Mouse (Mus musculus) limb, embryonic 11.5 days (tissue): ENCODE measurements around the gene Usp50. TPM values are rescaled to one million over a fixed set of nuclear protein-coding genes. Genes with fewer than 3 reads are reported as not detected.

Experiments
- ATAC-seq: fragments of 200-750 bp; cut with Nextera tagmentation; 2 replicates; pipeline ENCODE4 v1.8.0; 2017; ENCODE audit warnings: low read depth; ENCODE audit not compliant: insufficient number of reproducible peaks, low FRiP score, low TSS enrichment
- DNase-seq: peaks from one replicate; pipeline ENCODE4 v3.0.0-alpha.2; 2015; ENCODE audit warnings: low spot score
- H3K27ac ChIP-seq: fragments of 300-500 bp; sonication (generic); replicated peaks from 2 replicates; pipeline ENCODE4 v1.5.1; 2014; ENCODE audit warnings: low read depth, mild to moderate bottlenecking, low read length
- H3K27me3 ChIP-seq: fragments of 300-500 bp; sonication (generic); 2 replicates; pipeline ENCODE4 v1.6.1; 2014; ENCODE audit warnings: mild to moderate bottlenecking, low read length, mixed read lengths; ENCODE audit not compliant: control insufficient read depth, insufficient read depth
- H3K36me3 ChIP-seq: fragments of 300-500 bp; sonication (generic); 2 replicates; pipeline ENCODE4 v1.6.1; 2014; ENCODE audit warnings: mild to moderate bottlenecking, low read length, moderate library complexity, mixed read lengths; ENCODE audit not compliant: control insufficient read depth, insufficient read depth
- H3K4me1 ChIP-seq: fragments of 300-500 bp; sonication (generic); 2 replicates; pipeline ENCODE4 v1.6.1; 2014; ENCODE audit warnings: low read length, mixed read lengths; ENCODE audit not compliant: control insufficient read depth, insufficient read depth
- H3K4me2 ChIP-seq: fragments of 300-500 bp; sonication (generic); 2 replicates; pipeline ENCODE4 v1.6.1; 2014; ENCODE audit warnings: low read depth, mild to moderate bottlenecking, moderate library complexity; ENCODE audit not compliant: severe bottlenecking
- H3K4me3 ChIP-seq: fragments of 300-500 bp; sonication (generic); 2 replicates; pipeline ENCODE4 v1.5.1; 2014; ENCODE audit warnings: low read depth, low read length
- H3K9ac ChIP-seq: fragments of 300-500 bp; sonication (generic); 2 replicates; pipeline ENCODE4 v1.6.1; 2014; ENCODE audit warnings: mild to moderate bottlenecking, low read length
- H3K9me3 ChIP-seq: fragments of 300-500 bp; sonication (generic); 2 replicates; pipeline ENCODE4 v1.6.1; 2016; ENCODE audit warnings: low read length; ENCODE audit not compliant: control insufficient read depth
- WGBS: fragments of 180-500 bp; shearing (Covaris S2); extraction: QIAGEN DNeasy Blood & Tissue Kit; methylation state at CpG from one replicate; pipeline ENCODE4 v1.1.7; 2014; 5-methylcytosine and 5-hydroxymethylcytosine counted together
- polyA plus RNA-seq: library from polyadenylated mRNA; unstranded; fragments of >200 nt; fragmentation: Nextera tagmentation; extraction: Ambion mirVana; gene quantifications from 2 replicates; pipeline ENCODE4 v1.2.1, GENCODE M21; 2014

Usp50 gene
- polyA plus RNA-seq, 1 experiment from 2014 or later = 3.0 TPM

GRCm38 (mm10) chr2:126787721-126788342 lies 4.6 kb upstream of the Usp50 start:
- no peak overlapping the region for H3K9ac ChIP-seq
- H3K4me2 ChIP-seq = no peak overlapping the region
- WGBS = 63% methylated on average over 9 of the region's 9 CpGs
- H3K27ac ChIP-seq = no peak overlapping the region
- no peak overlapping the region for H3K4me3 ChIP-seq
- H3K27me3 ChIP-seq = no peaks in the 10 kb centered on the region
- DNase-seq (no peak), ATAC-seq (peak; percentile 72; the same call in 1 of the 2 replicates)
- no peaks in the 10 kb centered on the region for H3K4me1 ChIP-seq
- peaks cover 2% of the 10 kb centered on the region; the same call in 1 of the 2 replicates for H3K36me3 ChIP-seq
- no peaks in the 10 kb centered on the region for H3K9me3 ChIP-seq

GRCm38 (mm10) chr2:126782433-126782832 lies 837 bp downstream of the Usp50 start:
- Histone ChIP-seq H3K4me2 (no peak overlapping the region), H3K9ac (no peak overlapping the region), H3K4me1 (no peaks in the 10 kb centered on the region), H3K27me3 (no peaks in the 10 kb centered on the region), H3K4me3 (no peak overlapping the region), H3K36me3 (no peaks in the 10 kb centered on the region), H3K27ac (no peak overlapping the region), H3K9me3 (no peaks in the 10 kb centered on the region)
- WGBS = 82% methylated on average over 3 of the region's 3 CpGs
- ATAC-seq = no peak
- DNase-seq = no peak

- no peak overlapping the region for H3K4me2 ChIP-seq
- WGBS = 93% methylated on average over 1 of the region's 1 CpGs
- DNase-seq = no peak
- no peaks in the 10 kb centered on the region for H3K27me3 ChIP-seq
- H3K9ac ChIP-seq = no peak overlapping the region
- H3K4me1 ChIP-seq = no peaks in the 10 kb centered on the region
- no peak for ATAC-seq
- no peaks in the 10 kb centered on the region for H3K36me3 ChIP-seq
- no peak overlapping the region for H3K27ac ChIP-seq
- H3K4me3 ChIP-seq = no peak overlapping the region
- H3K9me3 ChIP-seq = no peaks in the 10 kb centered on the region
Measured at GRCm38 (mm10) chr2:126781478-126781877, 1.8 kb downstream of the Usp50 start.

- DNase-seq = no peak
- Histone ChIP-seq H3K4me1 (no peaks in the 10 kb centered on the region), H3K4me2 (no peak overlapping the region), H3K36me3 (no peaks in the 10 kb centered on the region), H3K9ac (no peak overlapping the region), H3K9me3 (no peaks in the 10 kb centered on the region), H3K27ac (no peak overlapping the region), H3K4me3 (no peak overlapping the region), H3K27me3 (no peaks in the 10 kb centered on the region)
- ATAC-seq = no peak
- WGBS = 92% methylated on average over 10 of the region's 10 CpGs
Measured at GRCm38 (mm10) chr2:126780286-126780685, 3.0 kb downstream of the Usp50 start.

- no peak overlapping the region for H3K4me3 ChIP-seq
- ATAC-seq (no peak), DNase-seq (no peak)
- H3K27me3 ChIP-seq = no peaks in the 10 kb centered on the region
- H3K4me1 ChIP-seq = no peaks in the 10 kb centered on the region
- H3K9ac ChIP-seq = no peak overlapping the region
- WGBS = 86% methylated on average over 4 of the region's 4 CpGs
- H3K36me3 ChIP-seq = no peaks in the 10 kb centered on the region
- H3K27ac ChIP-seq = no peak overlapping the region
- H3K4me2 ChIP-seq = no peak overlapping the region
- H3K9me3 ChIP-seq = no peaks in the 10 kb centered on the region
Measured at GRCm38 (mm10) chr2:126778806-126779205, 4.5 kb downstream of the Usp50 start.

- Histone ChIP-seq H3K9me3 (no peaks in the 10 kb centered on the region), H3K27ac (no peak overlapping the region), H3K4me1 (no peaks in the 10 kb centered on the region), H3K9ac (no peak overlapping the region), H3K4me3 (no peak overlapping the region), H3K36me3 (no peaks in the 10 kb centered on the region), H3K4me2 (no peak overlapping the region), H3K27me3 (no peaks in the 10 kb centered on the region)
- ATAC-seq = no peak
- DNase-seq = no peak
- WGBS = 63% methylated on average over 1 of the region's 1 CpGs
Measured at GRCm38 (mm10) chr2:126776416-126776815, 6.9 kb downstream of the Usp50 start.

GRCm38 (mm10) chr2:126775951-126776350 lies 7.3 kb downstream of the Usp50 start:
- no peaks in the 10 kb centered on the region for H3K4me1 ChIP-seq

GRCm38 (mm10) chr2:126772217-126772616 lies 11.1 kb downstream of the Usp50 start:
- H3K9ac ChIP-seq = no peak overlapping the region
- no peaks in the 10 kb centered on the region for H3K27me3 ChIP-seq
- H3K36me3 ChIP-seq = no peaks in the 10 kb centered on the region
- H3K4me2 ChIP-seq = no peak overlapping the region
- DNase-seq = no peak
- ATAC-seq = no peak
- no peaks in the 10 kb centered on the region for H3K9me3 ChIP-seq
- WGBS = 86% methylated on average over 5 of the region's 5 CpGs
- H3K4me3 ChIP-seq = no peak overlapping the region
- H3K27ac ChIP-seq = no peak overlapping the region
- H3K4me1 ChIP-seq = no peaks in the 10 kb centered on the region

More at GRCm38 (mm10) chr2:126775951-126776350, 7.3 kb downstream of the Usp50 start:
- H3K9ac ChIP-seq = no peak overlapping the region
- no peaks in the 10 kb centered on the region for H3K9me3 ChIP-seq
- ATAC-seq (no peak), DNase-seq (no peak)
- no peaks in the 10 kb centered on the region for H3K36me3 ChIP-seq
- no peaks in the 10 kb centered on the region for H3K27me3 ChIP-seq
- H3K4me3 ChIP-seq = no peak overlapping the region
- 71% methylated on average over 4 of the region's 4 CpGs for WGBS
- no peak overlapping the region for H3K27ac ChIP-seq
- H3K4me2 ChIP-seq = no peak overlapping the region
